Mouse (Mus musculus) gastrocnemius, adult 8-10 months (tissue): Measurements from ENCODE around the gene Vmn1r171. TPM values are rescaled to one million over a fixed set of nuclear protein-coding genes. Genes with fewer than 3 reads are reported as not detected.
"Not testable (repeated sequence)": the region's sequence is repeated elsewhere in the genome, so short reads cannot be mapped to it uniquely, and the experiment has no call there.

Experiments used
- DNase-seq, 2 experiments: peaks; one replicate each; pipeline ENCODE4 v3.0.0; 2022; ENCODE audit warnings: low spot score in 2 of 2
- total RNA-seq, 4 experiments: library from RNA; stranded (reverse); gene quantifications; 2 replicates each; pipeline ENCODE4 v1.2.4; 2022

Gene Vmn1r171
- total RNA-seq: not detected

DNA sequence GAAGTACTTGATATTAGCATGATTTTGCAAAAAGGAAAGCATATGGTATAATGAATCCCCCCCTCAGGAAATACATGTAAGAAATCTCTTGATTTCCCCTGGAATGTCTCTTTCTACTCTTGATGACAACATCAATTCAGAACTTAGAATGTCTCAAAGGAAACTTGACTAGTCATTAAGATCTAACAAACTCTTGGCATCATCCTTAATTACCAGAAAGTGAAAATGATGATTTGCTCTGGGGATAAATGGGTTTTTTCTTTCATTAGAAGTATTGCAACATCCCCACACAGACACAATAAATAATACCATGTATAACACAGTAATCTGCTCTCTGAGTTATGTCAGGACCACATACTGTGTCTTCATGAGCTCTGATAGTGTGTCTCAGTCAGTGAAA, at the start of gene Vmn1r171:
TSS of gene Vmn1r171 (plus strand) at position 301 of the 400 bp plus-strand sequence.
- no peak for DNase-seq

- not testable (repeated sequence) for DNase-seq
Observed at GRCm38 (mm10) chr7:23605875-23606274, 24.6 kb upstream of the Vmn1r171 start, which contains the start of gene Vmn1r170. Gene Vmn1r170, plus strand, starts transcription at chr7:23606175.

GRCm38 (mm10) chr7:23658016-23658415, 27.5 kb downstream of the Vmn1r171 start, which contains the start of gene Vmn1r172:
Gene Vmn1r172, plus strand, starts transcription at chr7:23658316.
- no peak for DNase-seq

Other genes starting within 250 kb of the Vmn1r171 start
- under 1 TPM in 1 of 4 experiments, not detected in 3; 0.07 TPM for gene Nlrp5, start 244.8 kb upstream of the Vmn1r171 start, total RNA-seq
- not detected for gene Vmn1r167, start 123.5 kb upstream of the Vmn1r171 start, total RNA-seq
- gene Vmn1r168, start 91.0 kb upstream of the Vmn1r171 start, total RNA-seq: not detected
- gene Vmn1r169, start 55.2 kb upstream of the Vmn1r171 start, total RNA-seq: not detected
- gene Vmn1r170, start 24.5 kb upstream of the Vmn1r171 start, total RNA-seq: not detected
- gene Vmn1r172, start 27.6 kb downstream of the Vmn1r171 start, total RNA-seq: not detected
- gene Vmn1r173, start 70.0 kb downstream of the Vmn1r171 start, total RNA-seq: not detected
- not detected for gene Vmn1r174, start 121.5 kb downstream of the Vmn1r171 start, total RNA-seq
- gene Vmn1r175, start 179.9 kb downstream of the Vmn1r171 start, total RNA-seq: not detected
- not detected for gene Vmn1r176, start 206.7 kb downstream of the Vmn1r171 start, total RNA-seq
- not detected for gene Vmn1r177, start 235.7 kb downstream of the Vmn1r171 start, total RNA-seq